Mouse (Mus musculus): ENCODE measurements at regions not wholly inside any gene's neighbourhood (a gene's known extent, or its start where the extent isn't known, plus 50 kb on each side); places are given as distances from the start of the nearest gene placed in this dataset.
"Not testable (repeated sequence)": the region's sequence is repeated elsewhere in the genome, so short reads cannot be mapped to it uniquely, and the experiment has no call there.

DNA sequence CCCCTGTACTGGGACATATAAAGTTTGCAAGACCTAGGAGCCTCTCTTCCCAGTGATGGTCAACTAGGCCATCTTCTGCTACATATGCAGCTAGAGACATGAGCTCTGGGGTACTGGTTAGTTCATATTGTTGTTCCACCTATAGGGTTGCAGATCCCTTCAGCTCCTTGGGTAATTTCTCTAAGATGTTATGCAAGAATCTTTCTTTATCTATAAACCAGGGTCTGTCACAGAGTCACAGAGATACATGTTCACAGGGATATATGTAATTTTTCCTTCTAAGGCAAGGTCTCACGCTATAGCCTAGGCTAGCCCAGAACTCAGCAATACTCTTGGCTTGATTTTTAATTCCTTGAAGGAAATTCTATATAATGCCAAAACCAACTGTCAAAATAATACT, 56.9 kb downstream of the Zfp36l1 start:
- not testable (repeated sequence) for H3K27ac ChIP-seq (ENCODE audit: low read depth, low read length); H3K4me2 ChIP-seq (ENCODE audit: low read depth); H3K9me3 ChIP-seq (ENCODE audit: low read length); ATAC-seq; DNase-seq; H3K4me1 ChIP-seq (ENCODE audit: insufficient read depth); H3K36me3 ChIP-seq (ENCODE audit: insufficient read depth); H3K27me3 ChIP-seq (ENCODE audit: insufficient read depth, low read length); H3K9ac ChIP-seq; H3K4me3 ChIP-seq (ENCODE audit: low read depth, low read length)
- WGBS = 100% methylated on average over 1 of the region's 1 CpGs

DNA sequence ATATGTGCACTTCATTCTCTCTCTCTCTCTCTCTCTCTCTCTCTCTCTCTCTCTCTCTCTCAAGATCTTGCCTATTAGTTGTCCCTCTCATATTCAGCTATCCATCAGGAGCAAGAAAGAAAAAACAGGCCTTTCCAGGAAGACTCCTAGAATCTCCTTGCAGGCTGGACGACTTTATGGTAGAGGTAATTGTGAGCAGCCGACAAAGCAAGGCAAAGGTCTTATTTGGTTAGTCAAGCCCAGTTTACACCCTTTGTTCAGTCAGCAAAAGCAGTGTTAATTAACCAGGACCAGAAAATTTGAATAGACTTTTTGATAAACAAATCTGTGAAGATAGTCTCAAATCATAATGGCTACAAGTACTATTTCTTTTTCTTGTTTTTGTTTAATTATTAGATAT, 57.4 kb downstream of the Zfp36l1 start:
- H3K4me3 ChIP-seq (ENCODE audit: low read depth, low read length) = no peak overlapping the region
- H3K27ac ChIP-seq (ENCODE audit: low read depth, low read length) = no peak overlapping the region
- H3K36me3 ChIP-seq (ENCODE audit: insufficient read depth) = no peaks in the 10 kb centered on the region
- no peak overlapping the region for H3K4me2 ChIP-seq (ENCODE audit: low read depth)
- 34% methylated on average over 2 of the region's 2 CpGs for WGBS
- no peak overlapping the region for H3K9ac ChIP-seq
- TF ChIP-seq CTCF (IDR thresholded peaks at IDR 0.05; ENCODE audit: low read depth) = no peak
- 0 out of 2 replicates have a peak, but pooled peaks cover 2% of the 10 kb centered on the region for H3K4me1 ChIP-seq (ENCODE audit: insufficient read depth)
- no peaks in the 10 kb centered on the region for H3K9me3 ChIP-seq (ENCODE audit: low read length)
- no peaks in the 10 kb centered on the region for H3K27me3 ChIP-seq (ENCODE audit: insufficient read depth, low read length)
- DNase-seq (no peak), ATAC-seq (no peak)

- H3K9me3 ChIP-seq (ENCODE audit: low read length) = no peaks in the 10 kb centered on the region
- no peak for TF ChIP-seq CTCF (IDR thresholded peaks at IDR 0.05; ENCODE audit: low read depth)
- H3K36me3 ChIP-seq (ENCODE audit: insufficient read depth) = no peaks in the 10 kb centered on the region
- H3K4me2 ChIP-seq (ENCODE audit: low read depth) = no peak overlapping the region
- ATAC-seq (no peak), DNase-seq (no peak)
- 93% methylated on average over 3 of the region's 3 CpGs for WGBS
- H3K4me3 ChIP-seq (ENCODE audit: low read depth, low read length) = no peak overlapping the region
- no peak overlapping the region for H3K27ac ChIP-seq (ENCODE audit: low read depth, low read length)
- H3K4me1 ChIP-seq (ENCODE audit: insufficient read depth) = no peaks in the 10 kb centered on the region
- no peaks in the 10 kb centered on the region for H3K27me3 ChIP-seq (ENCODE audit: insufficient read depth, low read length)
- no peak overlapping the region for H3K9ac ChIP-seq
Observed at GRCm38 (mm10) chr12:80054655-80055037, 58.2 kb downstream of the Zfp36l1 start.

DNA sequence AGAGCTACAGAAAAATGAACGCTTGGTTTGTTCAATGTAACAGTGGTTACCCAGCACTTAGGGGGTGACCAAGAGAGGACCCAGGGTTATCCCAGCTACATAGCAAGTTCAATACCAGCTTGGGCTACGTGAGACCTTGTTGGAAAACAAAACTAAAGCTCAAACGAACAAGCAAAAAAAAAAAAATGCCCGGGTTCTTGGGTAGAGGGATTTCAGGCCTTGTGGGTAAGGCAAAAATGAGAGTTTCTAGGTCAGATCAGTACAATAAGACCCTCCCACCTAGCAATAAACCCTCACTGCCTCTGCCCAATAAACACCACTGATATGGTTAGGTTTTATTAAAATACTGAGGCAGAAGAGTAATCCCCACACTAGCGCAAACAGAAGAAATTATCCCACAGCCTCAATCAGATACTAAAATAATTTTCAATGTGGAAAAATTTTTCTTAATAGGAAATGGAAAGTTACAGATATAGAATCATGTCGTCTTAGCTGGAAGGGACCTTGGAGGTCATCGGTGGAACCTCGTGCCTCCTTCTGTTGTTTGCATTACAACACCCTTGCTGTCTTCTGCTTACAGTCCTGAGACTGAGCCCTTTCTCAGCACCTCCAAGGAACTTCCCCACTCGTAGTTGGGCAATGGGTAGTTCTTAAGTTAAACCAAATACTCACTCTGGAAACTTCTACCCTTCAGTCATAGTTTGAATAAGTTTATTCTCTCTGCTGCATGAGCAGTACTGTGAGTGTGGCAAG, 58.7 kb downstream of the Zfp36l1 start:
- Histone ChIP-seq H3K9me3 (ENCODE audit: low read length) (no peaks in the 10 kb centered on the region), H3K9ac (no peak overlapping the region), H3K4me2 (ENCODE audit: low read depth) (no peak overlapping the region), H3K4me3 (ENCODE audit: low read depth, low read length) (no peak overlapping the region), H3K27ac (ENCODE audit: low read depth, low read length) (no peak overlapping the region), H3K36me3 (ENCODE audit: insufficient read depth) (no peaks in the 10 kb centered on the region), H3K4me1 (ENCODE audit: insufficient read depth) (no peaks in the 10 kb centered on the region), H3K27me3 (ENCODE audit: insufficient read depth, low read length) (no peaks in the 10 kb centered on the region)
- TF ChIP-seq CTCF (IDR thresholded peaks at IDR 0.05; ENCODE audit: low read depth) = no peak
- whole genome bisulfite sequencing = 81% methylated on average over 9 of the region's 9 CpGs
- DNase-seq = no peak
- no peak for ATAC-seq

- 78% methylated on average over 4 of the region's 4 CpGs for WGBS
Observed at GRCm38 (mm10) chr12:80048215-80048979, 64.4 kb downstream of the Zfp36l1 start.

DNA sequence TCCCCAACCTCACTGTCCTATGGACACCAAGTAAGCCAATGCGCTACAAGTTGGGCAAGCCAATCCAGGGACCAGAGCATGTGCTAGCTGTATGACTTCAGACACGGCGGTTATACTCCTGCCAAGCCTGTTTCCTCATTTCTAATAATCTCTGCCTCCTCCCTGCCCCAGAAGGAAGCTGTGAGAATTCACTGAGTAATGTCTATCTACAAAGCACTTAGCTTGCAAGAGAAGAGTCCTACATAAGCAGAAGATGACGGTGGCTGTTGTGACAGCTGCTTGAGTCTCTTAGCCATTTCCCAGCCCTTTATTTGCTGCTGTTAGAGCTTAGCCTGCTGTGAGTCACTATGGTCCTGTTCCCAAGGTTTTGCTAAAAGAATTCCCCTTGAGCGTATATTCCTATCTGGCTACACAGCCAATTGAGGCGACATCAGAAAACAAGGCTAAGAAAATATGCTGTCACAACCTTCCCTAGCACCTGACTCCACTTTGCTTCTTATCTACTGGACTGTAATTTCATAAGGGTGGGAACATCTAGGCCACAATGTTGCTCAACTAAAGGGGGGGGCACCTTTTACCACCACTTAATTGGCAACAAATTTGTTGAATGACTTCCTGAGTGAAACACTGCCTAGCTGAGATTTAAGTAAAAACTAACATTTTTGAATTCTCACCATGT, 66.0 kb downstream of the Zfp36l1 start:
- DNase-seq (no peak), ATAC-seq (no peak)
- Histone ChIP-seq H3K27me3 (ENCODE audit: insufficient read depth, low read length) (no peaks in the 10 kb centered on the region), H3K4me1 (ENCODE audit: insufficient read depth) (no peaks in the 10 kb centered on the region), H3K27ac (ENCODE audit: low read depth, low read length) (no peak overlapping the region), H3K4me3 (ENCODE audit: low read depth, low read length) (no peak overlapping the region), H3K36me3 (ENCODE audit: insufficient read depth) (no peaks in the 10 kb centered on the region), H3K9me3 (ENCODE audit: low read length) (no peaks in the 10 kb centered on the region), H3K4me2 (ENCODE audit: low read depth) (no peak overlapping the region), H3K9ac (no peak overlapping the region)
- 61% methylated on average over 6 of the region's 6 CpGs for WGBS
- no peak for TF ChIP-seq CTCF (IDR thresholded peaks at IDR 0.05; ENCODE audit: low read depth)

More at GRCm38 (mm10) chr12:80048215-80048979, 64.4 kb downstream of the Zfp36l1 start:
- Histone ChIP-seq H3K9me3 (ENCODE audit: low read length) (no peaks in the 10 kb centered on the region), H3K27ac (ENCODE audit: low read depth, low read length) (no peak overlapping the region), H3K4me3 (ENCODE audit: low read depth, low read length) (no peak overlapping the region), H3K4me1 (ENCODE audit: insufficient read depth) (no peaks in the 10 kb centered on the region), H3K9ac (no peak overlapping the region), H3K4me2 (ENCODE audit: low read depth) (no peak overlapping the region), H3K27me3 (ENCODE audit: insufficient read depth, low read length) (no peaks in the 10 kb centered on the region), H3K36me3 (ENCODE audit: insufficient read depth) (no peaks in the 10 kb centered on the region)
- no peak for TF ChIP-seq CTCF (IDR thresholded peaks at IDR 0.05; ENCODE audit: low read depth)
- no peak for ATAC-seq
- no peak for DNase-seq
